Mouse (Mus musculus) embryonic facial prominence, embryonic 12.5 days (tissue): ENCODE data around the gene Phf23. TPM values are rescaled to one million over a fixed set of nuclear protein-coding genes. Genes with fewer than 3 reads are reported as not detected.
"Not testable (repeated sequence)": the region's sequence is repeated elsewhere in the genome, so short reads cannot be mapped to it uniquely, and the experiment has no call there.

ENCODE experiments used
- ATAC-seq: fragments of 200-750 bp; cut with Nextera tagmentation; 2 replicates; pipeline ENCODE4 v1.8.0; 2017; ENCODE audit not compliant: insufficient number of reproducible peaks, insufficient read depth, low FRiP score, low TSS enrichment
- H3K27ac ChIP-seq: fragments of 300-500 bp; sonication (generic); 2 replicates; pipeline ENCODE4 v1.5.1; 2016; ENCODE audit warnings: mild to moderate bottlenecking
- H3K27me3 ChIP-seq: fragments of 300-500 bp; sonication (generic); 2 replicates; pipeline ENCODE4 v1.6.1; 2016; ENCODE audit warnings: mild to moderate bottlenecking, moderate library complexity
- H3K36me3 ChIP-seq: fragments of 300-500 bp; sonication (generic); 2 replicates; pipeline ENCODE4 v1.6.1; 2016; ENCODE audit warnings: mild to moderate bottlenecking
- H3K4me1 ChIP-seq: fragments of 300-500 bp; sonication (generic); 2 replicates; pipeline ENCODE4 v1.6.1; 2016
- H3K4me2 ChIP-seq: fragments of 300-500 bp; sonication (generic); replicated peaks from 2 replicates; pipeline ENCODE4 v1.6.1; 2016; ENCODE audit warnings: mild to moderate bottlenecking, moderate library complexity
- H3K4me3 ChIP-seq: fragments of 300-500 bp; sonication (generic); 2 replicates; pipeline ENCODE4 v1.5.1; 2016; ENCODE audit warnings: mild to moderate bottlenecking
- H3K9ac ChIP-seq: fragments of 300-500 bp; sonication (generic); 2 replicates; pipeline ENCODE4 v1.6.1; 2016; ENCODE audit warnings: mild to moderate bottlenecking, moderate library complexity
- H3K9me3 ChIP-seq: fragments of 300-500 bp; sonication (generic); 2 replicates; pipeline ENCODE4 v1.6.1; 2016; ENCODE audit warnings: mild to moderate bottlenecking, moderate library complexity
- WGBS: fragments of 180-500 bp; shearing (Covaris S2); methylation state at CpG from one replicate; pipeline ENCODE4 v1.1.7; 2016; 5-methylcytosine and 5-hydroxymethylcytosine counted together
- polyA plus RNA-seq: library from polyadenylated mRNA; unstranded; fragments of >200 nt; fragmentation: Nextera tagmentation; extraction: Ambion mirVana; gene quantifications from 2 replicates; pipeline ENCODE4 v1.2.1, GENCODE M21; 2016

The Phf23 gene
- polyA plus RNA-seq, result 95.1 and 99.1 TPM in 2 replicates

GRCm38 (mm10) chr11:69995391-69995960, at the start of gene Phf23:
Gene Phf23, plus strand, starts transcription at chr11:69995777.
- ATAC-seq, result peak; percentile 82
- Histone ChIP-seq H3K4me1 (peaks cover 22% of the 10 kb centered on the region), H3K9me3 (no peaks in the 10 kb centered on the region), H3K36me3 (peaks cover 42% of the 10 kb centered on the region), H3K27ac (peak within 1 kb of the TSS; percentile 99), H3K4me3 (peak within 1 kb of the TSS; percentile 81), H3K27me3 (no peaks in the 10 kb centered on the region), H3K4me2 (peak within 1 kb of the TSS; percentile 51), H3K9ac (peak within 1 kb of the TSS; percentile 95)
- under 1% methylated on average over 36 of the region's 36 CpGs for WGBS

- H3K36me3 ChIP-seq, result peaks cover 34% of the 10 kb centered on the region
- peaks cover 14% of the 10 kb centered on the region for H3K4me1 ChIP-seq
- 93% methylated on average over 18 of the region's 18 CpGs for WGBS
- H3K4me3 ChIP-seq, result peak overlapping the region; percentile 45
- ATAC-seq, result no peak
- H3K4me2 ChIP-seq, result peak overlapping the region; percentile 55
- no peaks in the 10 kb centered on the region for H3K27me3 ChIP-seq
- H3K9me3 ChIP-seq, result no peaks in the 10 kb centered on the region
- H3K27ac ChIP-seq, result peak overlapping the region; percentile 90; the same call in 1 of the 2 replicates
- peak overlapping the region; percentile 15; the same call in 1 of the 2 replicates for H3K9ac ChIP-seq
Observed at GRCm38 (mm10) chr11:69945997-69946891, 49.3 kb upstream of the Phf23 start.

GRCm38 (mm10) chr11:69947337-69948065, 48.1 kb upstream of the Phf23 start:
- Histone ChIP-seq H3K4me3 (peak overlapping the region; percentile 45), H3K9me3 (no peaks in the 10 kb centered on the region), H3K4me2 (peak overlapping the region; percentile 55), H3K4me1 (peaks cover 14% of the 10 kb centered on the region), H3K27ac (peak overlapping the region; percentile 90), H3K27me3 (no peaks in the 10 kb centered on the region), H3K36me3 (peaks cover 32% of the 10 kb centered on the region), H3K9ac (peak overlapping the region; percentile 65)
- 1% methylated on average over 28 of the region's 29 CpGs for WGBS
- peak; percentile 49 for ATAC-seq

- under 1% methylated on average over 34 of the region's 34 CpGs for WGBS
- Histone ChIP-seq H3K9me3 (no peaks in the 10 kb centered on the region), H3K36me3 (peaks cover 25% of the 10 kb centered on the region), H3K27me3 (no peaks in the 10 kb centered on the region), H3K27ac (peak within 1 kb of the TSS; percentile 90), H3K9ac (peak within 1 kb of the TSS; percentile 65), H3K4me1 (peaks cover 14% of the 10 kb centered on the region), H3K4me2 (peak within 1 kb of the TSS; percentile 55), H3K4me3 (peak within 1 kb of the TSS; percentile 45)
- peak; percentile 89 for ATAC-seq
Observed at GRCm38 (mm10) chr11:69948066-69948762, 47.4 kb upstream of the Phf23 start, which contains the start of gene Slc2a4. Gene Slc2a4, minus strand, starts transcription at chr11:69948188.

- Histone ChIP-seq H3K36me3 (peaks cover 22% of the 10 kb centered on the region), H3K27me3 (no peaks in the 10 kb centered on the region), H3K4me3 (peak overlapping the region; percentile 45), H3K27ac (peak overlapping the region; percentile 90), H3K4me2 (peak overlapping the region; percentile 55), H3K9me3 (no peaks in the 10 kb centered on the region), H3K4me1 (peaks cover 14% of the 10 kb centered on the region), H3K9ac (peak overlapping the region; percentile 65)
- ATAC-seq, result peak; percentile 47
- WGBS, result 0% methylated on average over 14 of the region's 14 CpGs
Observed at GRCm38 (mm10) chr11:69948763-69949150, 46.8 kb upstream of the Phf23 start.

GRCm38 (mm10) chr11:69950807-69951459, 44.6 kb upstream of the Phf23 start:
- H3K4me3 ChIP-seq, result no peak overlapping the region
- H3K36me3 ChIP-seq, result 0 out of 2 replicates have a peak, but pooled peaks cover under 1% of the 10 kb centered on the region
- H3K4me2 ChIP-seq, result no peak overlapping the region
- no peak overlapping the region for H3K9ac ChIP-seq
- no peaks in the 10 kb centered on the region for H3K9me3 ChIP-seq
- H3K27ac ChIP-seq, result no peak overlapping the region
- H3K27me3 ChIP-seq, result no peaks in the 10 kb centered on the region
- H3K4me1 ChIP-seq, result peaks cover 11% of the 10 kb centered on the region
- ATAC-seq, result no peak
- WGBS, result 42% methylated on average over 4 of the region's 4 CpGs

- WGBS, result 35% methylated on average over 1 of the region's 1 CpGs
- H3K9me3 ChIP-seq, result no peaks in the 10 kb centered on the region
- no peaks in the 10 kb centered on the region for H3K36me3 ChIP-seq
- no peak overlapping the region for H3K27ac ChIP-seq
- ATAC-seq, result no peak
- no peak overlapping the region for H3K4me3 ChIP-seq
- H3K4me2 ChIP-seq, result no peak overlapping the region
- peaks cover 4% of the 10 kb centered on the region; the same call in 1 of the 2 replicates for H3K4me1 ChIP-seq
- H3K27me3 ChIP-seq, result no peaks in the 10 kb centered on the region
- H3K9ac ChIP-seq, result no peak overlapping the region
Observed at GRCm38 (mm10) chr11:69952274-69952673, 43.3 kb upstream of the Phf23 start.

GRCm38 (mm10) chr11:69953267-69953915, 42.2 kb upstream of the Phf23 start:
- no peaks in the 10 kb centered on the region for H3K36me3 ChIP-seq
- H3K27me3 ChIP-seq, result no peaks in the 10 kb centered on the region
- no peak overlapping the region for H3K4me3 ChIP-seq
- no peak for ATAC-seq
- H3K4me2 ChIP-seq, result no peak overlapping the region
- no peak overlapping the region for H3K27ac ChIP-seq
- WGBS, result 65% methylated on average over 11 of the region's 11 CpGs
- peaks cover 4% of the 10 kb centered on the region; the same call in 1 of the 2 replicates for H3K4me1 ChIP-seq
- H3K9me3 ChIP-seq, result no peaks in the 10 kb centered on the region
- H3K9ac ChIP-seq, result no peak overlapping the region

- not testable (repeated sequence) for H3K9me3 ChIP-seq, H3K27ac ChIP-seq, H3K27me3 ChIP-seq, H3K4me3 ChIP-seq, H3K4me1 ChIP-seq, ATAC-seq, H3K36me3 ChIP-seq, H3K4me2 ChIP-seq, H3K9ac ChIP-seq
- WGBS, result 80% methylated on average over 4 of the region's 4 CpGs
Observed at GRCm38 (mm10) chr11:69955618-69956017, 40.0 kb upstream of the Phf23 start.

- Histone ChIP-seq H3K9ac (no peak overlapping the region), H3K27ac (no peak overlapping the region), H3K9me3 (no peaks in the 10 kb centered on the region), H3K4me3 (no peak overlapping the region), H3K36me3 (no peaks in the 10 kb centered on the region), H3K4me1 (no peaks in the 10 kb centered on the region), H3K27me3 (peaks cover 10% of the 10 kb centered on the region; the same call in 1 of the 2 replicates), H3K4me2 (no peak overlapping the region)
- no peak for ATAC-seq
- 56% methylated on average over 1 of the region's 1 CpGs for WGBS
Observed at GRCm38 (mm10) chr11:69956218-69956617, 39.4 kb upstream of the Phf23 start.
